In the genomic region with DNA sequence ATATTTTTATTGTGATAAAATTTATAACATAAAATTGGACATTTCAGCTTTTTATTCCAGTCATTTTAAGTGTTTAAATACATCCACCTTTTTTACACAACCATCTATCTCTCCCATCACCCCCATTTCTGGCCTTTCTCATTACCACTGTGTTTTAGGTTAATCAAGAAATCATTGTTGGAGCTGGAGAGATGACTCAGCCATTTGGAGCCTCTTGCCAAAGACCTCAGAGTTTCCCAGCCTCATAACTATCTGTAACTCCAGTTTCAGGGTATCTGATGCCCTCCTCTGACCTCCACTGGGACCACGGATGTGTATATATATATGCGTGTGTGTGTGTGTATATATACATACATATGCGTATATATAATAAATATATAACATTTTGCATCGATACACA, we compare ENCODE assay signal across 8 mouse cellular contexts. TPM values are rescaled to one million over a fixed set of nuclear protein-coding genes. Genes with fewer than 3 reads are reported as not detected.
DNase-seq lines count a peak whose midpoint lies in the region; ATAC-seq and TF ChIP-seq lines count a peak whose summit lies in the region.

No protein-coding gene starts in this region.

- H3K4me2 ChIP-seq in heart, embryonic 11.5 days = peak overlapping the region; percentile 77
- H3K4me2 ChIP-seq in embryonic facial prominence, embryonic 15.5 days (replicated peaks) = peak overlapping the region; percentile 64
- peak overlapping the region; percentile 55; the same call in 1 of the 2 replicates for H3K4me2 ChIP-seq in intestine, embryonic 15.5 days (replicated peaks)
- H3K4me2 ChIP-seq in neural tube, embryonic 12.5 days (replicated peaks) = peak overlapping the region; percentile 75

- H3K36me3 ChIP-seq in heart, embryonic 11.5 days (ENCODE audit: control insufficient read depth, insufficient read depth, low read length) = no peaks in the 10 kb centered on the region
- peaks cover 2% of the 10 kb centered on the region for H3K36me3 ChIP-seq in ES-Bruce4 (ENCODE audit: control insufficient read depth, insufficient read depth, low read length, poor library complexity, severe bottlenecking)
- H3K36me3 ChIP-seq in embryonic facial prominence, embryonic 15.5 days = no peaks in the 10 kb centered on the region
- no peaks in the 10 kb centered on the region for H3K36me3 ChIP-seq in intestine, embryonic 15.5 days
- H3K36me3 ChIP-seq in neural tube, embryonic 12.5 days = no peaks in the 10 kb centered on the region

- no peak for TF ChIP-seq EP300 in ES-Bruce4 (IDR thresholded peaks at IDR 0.05; ENCODE audit: insufficient read depth, low read depth, low read length)

- WGBS in heart, embryonic 11.5 days (ENCODE audit: insufficient replicate concordance) = 50% methylated on average over 4 of the region's 4 CpGs
- WGBS in embryonic facial prominence, embryonic 15.5 days = 37% methylated on average over 4 of the region's 4 CpGs
- WGBS in intestine, embryonic 15.5 days = 37% methylated on average over 4 of the region's 4 CpGs
- 56% methylated on average over 4 of the region's 4 CpGs for WGBS in neural tube, embryonic 12.5 days

- no peak for TF ChIP-seq CTCF in ES-Bruce4 (IDR thresholded peaks at IDR 0.05; ENCODE audit: low read depth, low read length)

- H3K9ac ChIP-seq in heart, embryonic 11.5 days (ENCODE audit: low read depth, low read length) = no peak overlapping the region
- 0 out of 2 replicates have a peak overlapping the region, but pooled peaks have one; percentile 20 for H3K9ac ChIP-seq in ES-Bruce4 (ENCODE audit: low read depth, poor library complexity, severe bottlenecking)
- no peak overlapping the region for H3K9ac ChIP-seq in embryonic facial prominence, embryonic 15.5 days
- H3K9ac ChIP-seq in intestine, embryonic 15.5 days = no peak overlapping the region
- H3K9ac ChIP-seq in neural tube, embryonic 12.5 days = no peak overlapping the region

- peak overlapping the region; percentile 82; the same call in 1 of the 2 replicates for H3K27ac ChIP-seq in heart, embryonic 11.5 days (ENCODE audit: low read depth, low read length)
- H3K27ac ChIP-seq in ES-Bruce4 (ENCODE audit: insufficient read depth, low read length) = no peak overlapping the region
- H3K27ac ChIP-seq in embryonic facial prominence, embryonic 15.5 days (replicated peaks) = no peak overlapping the region; the same call in 1 of the 2 replicates
- no peak overlapping the region for H3K27ac ChIP-seq in intestine, embryonic 15.5 days
- no peak overlapping the region for H3K27ac ChIP-seq in neural tube, embryonic 12.5 days

- DNase-seq in heart, adult 18-20 months = no peak
- DNase-seq in layer of hippocampus, postnatal 25 days (ENCODE audit: extremely low spot score in 1 of 2, low spot score in 1 of 2) = no peak
- no peak for DNase-seq in adrenal gland, adult 8-10 months

- no peaks in the 10 kb centered on the region for H3K27me3 ChIP-seq in heart, embryonic 11.5 days (ENCODE audit: control insufficient read depth, insufficient read depth, low read length)
- H3K27me3 ChIP-seq in ES-Bruce4 (ENCODE audit: control insufficient read depth, insufficient read depth, low read length, poor library complexity, severe bottlenecking) = no peaks in the 10 kb centered on the region
- no peaks in the 10 kb centered on the region for H3K27me3 ChIP-seq in embryonic facial prominence, embryonic 15.5 days
- no peaks in the 10 kb centered on the region for H3K27me3 ChIP-seq in intestine, embryonic 15.5 days (replicated peaks)
- H3K27me3 ChIP-seq in neural tube, embryonic 12.5 days (replicated peaks) = no peaks in the 10 kb centered on the region

- 0 out of 2 replicates have a peak, but pooled peaks cover 6% of the 10 kb centered on the region for H3K4me1 ChIP-seq in heart, embryonic 11.5 days (ENCODE audit: control insufficient read depth, insufficient read depth, low read length)
- H3K4me1 ChIP-seq in ES-Bruce4 (ENCODE audit: control insufficient read depth, insufficient read depth, low read length) = no peaks in the 10 kb centered on the region
- H3K4me1 ChIP-seq in embryonic facial prominence, embryonic 15.5 days = peaks cover 13% of the 10 kb centered on the region
- peaks cover 6% of the 10 kb centered on the region for H3K4me1 ChIP-seq in intestine, embryonic 15.5 days (replicated peaks)
- H3K4me1 ChIP-seq in neural tube, embryonic 12.5 days = peaks cover 11% of the 10 kb centered on the region

- H3K9me3 ChIP-seq in heart, embryonic 11.5 days (replicated peaks; ENCODE audit: control insufficient read depth, low read length) = no peaks in the 10 kb centered on the region
- H3K9me3 ChIP-seq in ES-Bruce4 (replicated peaks; ENCODE audit: control insufficient read depth, insufficient read depth, low read length, poor library complexity, severe bottlenecking) = no peaks in the 10 kb centered on the region
- no peaks in the 10 kb centered on the region for H3K9me3 ChIP-seq in embryonic facial prominence, embryonic 15.5 days (replicated peaks)
- H3K9me3 ChIP-seq in intestine, embryonic 15.5 days = no peaks in the 10 kb centered on the region
- no peaks in the 10 kb centered on the region for H3K9me3 ChIP-seq in neural tube, embryonic 12.5 days

- no peak for ATAC-seq in heart, embryonic 11.5 days (replicated peaks; ENCODE audit: insufficient number of reproducible peaks, low FRiP score, low TSS enrichment)
- ATAC-seq in embryonic facial prominence, embryonic 15.5 days (ENCODE audit: insufficient number of reproducible peaks, low FRiP score, low TSS enrichment, low read depth) = no peak
- ATAC-seq in intestine, embryonic 15.5 days = no peak
- 0 out of 2 replicates have a peak, but pooled peaks have one; percentile 14 for ATAC-seq in neural tube, embryonic 12.5 days (ENCODE audit: low FRiP score, low read depth)

- TF ChIP-seq POLR2A in ES-Bruce4 (IDR thresholded peaks at IDR 0.05; ENCODE audit: insufficient read depth, low read length) = no peak

- peak overlapping the region; percentile 83 for H3K4me3 ChIP-seq in heart, embryonic 11.5 days (ENCODE audit: low read depth, low read length)
- H3K4me3 ChIP-seq in ES-Bruce4 (ENCODE audit: low read depth, low read length) = no peak overlapping the region
- H3K4me3 ChIP-seq in embryonic facial prominence, embryonic 15.5 days (replicated peaks) = peak overlapping the region; percentile 75
- no peak overlapping the region for H3K4me3 ChIP-seq in intestine, embryonic 15.5 days (replicated peaks)
- no peak overlapping the region for H3K4me3 ChIP-seq in neural tube, embryonic 12.5 days

RNA-seq across cellular contexts. Expression of a gene that starts 0.8 kb away (rescaled TPM):
- 14.9 and 18.4 TPM in 2 replicates for polyA plus RNA-seq in heart, embryonic 11.5 days (2014; fragmentation: Nextera tagmentation; extraction: Ambion mirVana)
- under 1 TPM; 0.49 to 0.97 TPM for total RNA-seq in heart, adult 18-20 months (2021)
- 56.9 and 69.6 TPM in 2 replicates for polyA plus RNA-seq in ES-Bruce4 (2011; ENCODE audit: insufficient read depth, insufficient read length, low read depth, missing spikeins)
- 10.1 and 10.5 TPM in 2 replicates for polyA plus RNA-seq in embryonic facial prominence, embryonic 15.5 days (2015; fragmentation: Nextera tagmentation; extraction: Ambion mirVana)
- 10.8 and 13.9 TPM in 2 replicates for polyA plus RNA-seq in intestine, embryonic 15.5 days (2015; fragmentation: Nextera tagmentation; extraction: Ambion mirVana)
- polyA plus RNA-seq in neural tube, embryonic 12.5 days (2016; fragmentation: Nextera tagmentation; extraction: Ambion mirVana) = 12.8 and 15.8 TPM in 2 replicates
- total RNA-seq in layer of hippocampus, postnatal 25 days (2021) = 1 to 10 TPM; 1.9 to 2.3 TPM
- total RNA-seq in adrenal gland, adult 8-10 months (2022) = 1 to 10 TPM in 2 of 4 experiments, under 1 TPM in 2; 0.78 to 1.6 (median 1.3) TPM

Comparison
In these comparisons a context has a peak if more than half of its experiments do, and no peak if none do; other contexts are left out.
1. H3K4me3 ChIP-seq: peak in heart, embryonic 11.5 days (single experiment) and embryonic facial prominence, embryonic 15.5 days (single experiment); none in ES-Bruce4 (single experiment), intestine, embryonic 15.5 days (single experiment) and neural tube, embryonic 12.5 days (single experiment).
2. Peak in every context shown above with its lines, with median percentiles within 50 percentile points of each other: H3K4me2 ChIP-seq.